Mouse (Mus musculus): ENCODE measurements around the gene Ndufa9.

DNA sequence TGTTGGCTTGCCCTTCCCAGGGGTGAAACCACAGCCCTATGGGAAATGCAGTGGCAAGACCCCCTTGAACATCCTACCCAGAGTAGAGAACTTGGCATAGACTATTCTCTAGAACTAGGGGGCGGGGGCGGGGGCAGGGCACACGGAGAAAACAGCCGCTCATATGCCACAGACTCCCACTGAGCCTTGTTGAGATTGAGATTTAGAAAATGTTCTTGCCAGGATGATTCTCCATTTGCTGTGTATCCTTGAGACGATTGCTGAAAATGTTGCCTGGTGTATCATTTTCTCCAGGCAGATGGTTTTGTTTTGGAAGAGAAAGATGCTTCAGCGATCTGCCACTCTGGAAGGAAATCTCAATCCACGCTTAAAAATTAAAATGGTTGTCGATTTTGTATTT, 40.4 kb downstream of the Ndufa9 start:
- TF ChIP-seq POLR2A (IDR thresholded peaks at IDR 0.05; ENCODE audit: low read depth, low read length) (no peak), CTCF (IDR thresholded peaks at IDR 0.05; ENCODE audit: extremely low read depth, insufficient read length, insufficient replicate concordance, low read depth, low read length) (no peak)

Data from small intestine, adult 2 months (tissue).